In genomic region chr19:29102098-29102497, GRCm38 (mm10) we compare ENCODE assay signal across 7 mouse cellular contexts. TPM values are rescaled to one million over a fixed set of nuclear protein-coding genes. Genes with fewer than 3 reads are reported as not detected.
DNase-seq lines count a peak whose midpoint lies in the region; ATAC-seq and TF ChIP-seq lines count a peak whose summit lies in the region.

No protein-coding gene starts in this region.

- no peak for ATAC-seq in embryonic facial prominence, embryonic 11.5 days (replicated peaks; ENCODE audit: insufficient number of reproducible peaks, low FRiP score, low TSS enrichment, low read depth)
- ATAC-seq in intestine, postnatal 0 days: no peak
- ATAC-seq in neural tube, embryonic 15.5 days (ENCODE audit: low FRiP score): no peak

- no peak for TF ChIP-seq CTCF in intestine, postnatal 0 days (IDR thresholded peaks at IDR 0.05; ENCODE audit: low read depth)

- DNase-seq in retina, postnatal 1 day: peak; percentile 14
- DNase-seq in retina, embryonic 14.5 days (ENCODE audit: low spot score): no peak
- peak; percentile 26 for DNase-seq in embryonic facial prominence, embryonic 11.5 days (ENCODE audit: low spot score)
- DNase-seq in spleen, adult 18-20 months: no peak
- no peak for DNase-seq in left cerebral cortex, adult 18-20 months (ENCODE audit: low spot score in 2 of 2)

- H3K36me3 ChIP-seq in embryonic facial prominence, embryonic 11.5 days (replicated peaks; ENCODE audit: control insufficient read depth, insufficient read depth, low read depth, low read length): no peaks in the 10 kb centered on the region
- no peaks in the 10 kb centered on the region for H3K36me3 ChIP-seq in intestine, postnatal 0 days (ENCODE audit: control insufficient read depth, insufficient read depth)
- no peaks in the 10 kb centered on the region for H3K36me3 ChIP-seq in neural tube, embryonic 15.5 days

- H3K4me2 ChIP-seq in embryonic facial prominence, embryonic 11.5 days (ENCODE audit: low read depth, low read length): peak overlapping the region; percentile 73
- H3K4me2 ChIP-seq in intestine, postnatal 0 days (replicated peaks; ENCODE audit: low read depth): peak overlapping the region; percentile 91
- peak overlapping the region; percentile 74 for H3K4me2 ChIP-seq in neural tube, embryonic 15.5 days

- H3K9me3 ChIP-seq in embryonic facial prominence, embryonic 11.5 days (replicated peaks; ENCODE audit: control insufficient read depth, low read length): no peaks in the 10 kb centered on the region
- H3K9me3 ChIP-seq in intestine, postnatal 0 days (ENCODE audit: control insufficient read depth): no peaks in the 10 kb centered on the region
- no peaks in the 10 kb centered on the region for H3K9me3 ChIP-seq in neural tube, embryonic 15.5 days (replicated peaks)

- H3K4me3 ChIP-seq in embryonic facial prominence, embryonic 11.5 days (ENCODE audit: low read depth, low read length): peak overlapping the region; percentile 95
- peak overlapping the region; percentile 85 for H3K4me3 ChIP-seq in intestine, postnatal 0 days (ENCODE audit: low read depth, low read length)
- peak overlapping the region; percentile 86 for H3K4me3 ChIP-seq in neural tube, embryonic 15.5 days (replicated peaks)

- no peaks in the 10 kb centered on the region for H3K27me3 ChIP-seq in embryonic facial prominence, embryonic 11.5 days (ENCODE audit: control insufficient read depth, insufficient read depth, low read length)
- H3K27me3 ChIP-seq in intestine, postnatal 0 days (replicated peaks; ENCODE audit: control insufficient read depth, insufficient read depth, low read length): no peaks in the 10 kb centered on the region
- H3K27me3 ChIP-seq in neural tube, embryonic 15.5 days (replicated peaks): no peaks in the 10 kb centered on the region

- no peaks in the 10 kb centered on the region for H3K4me1 ChIP-seq in embryonic facial prominence, embryonic 11.5 days (ENCODE audit: control insufficient read depth, insufficient read depth, low read length)
- no peaks in the 10 kb centered on the region for H3K4me1 ChIP-seq in intestine, postnatal 0 days (replicated peaks; ENCODE audit: control insufficient read depth, insufficient read depth, low read length)
- peaks cover 14% of the 10 kb centered on the region for H3K4me1 ChIP-seq in neural tube, embryonic 15.5 days

- peak overlapping the region; percentile 71 for H3K9ac ChIP-seq in embryonic facial prominence, embryonic 11.5 days (replicated peaks; ENCODE audit: low read length)
- H3K9ac ChIP-seq in intestine, postnatal 0 days (ENCODE audit: low read depth, low read length): no peak overlapping the region; the same call in 1 of the 2 replicates
- peak overlapping the region; percentile 67 for H3K9ac ChIP-seq in neural tube, embryonic 15.5 days (replicated peaks)

- WGBS in embryonic facial prominence, embryonic 11.5 days: 14% methylated on average over 13 of the region's 13 CpGs
- WGBS in intestine, postnatal 0 days: 8% methylated on average over 13 of the region's 13 CpGs
- 13% methylated on average over 13 of the region's 13 CpGs for WGBS in neural tube, embryonic 15.5 days

- no peak overlapping the region for H3K27ac ChIP-seq in embryonic facial prominence, embryonic 11.5 days (replicated peaks; ENCODE audit: low read depth, low read length)
- no peak overlapping the region for H3K27ac ChIP-seq in intestine, postnatal 0 days (ENCODE audit: low read depth, low read length)
- H3K27ac ChIP-seq in neural tube, embryonic 15.5 days (replicated peaks): no peak overlapping the region

RNA-seq across cellular contexts. Expression of gene Rcl1, which starts 0.9 kb away (rescaled TPM):
- 71.5 and 73.3 TPM in 2 replicates for polyA plus RNA-seq in embryonic facial prominence, embryonic 11.5 days (2014; fragmentation: Nextera tagmentation; extraction: Ambion mirVana)
- polyA plus RNA-seq in intestine, postnatal 0 days (2015; fragmentation: Nextera tagmentation; extraction: Ambion mirVana): 16.0 and 17.4 TPM in 2 replicates
- polyA plus RNA-seq in neural tube, embryonic 15.5 days (2015; fragmentation: Nextera tagmentation; extraction: Ambion mirVana): 41.0 and 49.0 TPM in 2 replicates
- 10 to 100 TPM; 16.4 to 19.0 TPM for total RNA-seq in left cerebral cortex, adult 18-20 months (2021)

RNA-seq across cellular contexts. Expression of gene Ak3, which starts 54.3 kb away (rescaled TPM):
- 89.7 and 94.5 TPM in 2 replicates for polyA plus RNA-seq in embryonic facial prominence, embryonic 11.5 days (2014; fragmentation: Nextera tagmentation; extraction: Ambion mirVana)
- 70.4 and 73.9 TPM in 2 replicates for polyA plus RNA-seq in intestine, postnatal 0 days (2015; fragmentation: Nextera tagmentation; extraction: Ambion mirVana)
- polyA plus RNA-seq in neural tube, embryonic 15.5 days (2015; fragmentation: Nextera tagmentation; extraction: Ambion mirVana): 66.1 and 69.8 TPM in 2 replicates
- total RNA-seq in left cerebral cortex, adult 18-20 months (2021): 10 to 100 TPM; 53.7 to 54.9 TPM

Comparison
In these comparisons a context has a peak if more than half of its experiments do, and no peak if none do; other contexts are left out.
1. DNase-seq: peak in retina, postnatal 1 day (single experiment) and embryonic facial prominence, embryonic 11.5 days (single experiment); none in retina, embryonic 14.5 days (single experiment), spleen, adult 18-20 months (0 of 2) and left cerebral cortex, adult 18-20 months (0 of 2).
2. Peak in every context shown above with its lines, with median percentiles within 50 percentile points of each other: H3K4me2 ChIP-seq and H3K4me3 ChIP-seq.